Comparison of ENCODE assay signal across 14 mouse cellular contexts in genomic region chr13:9684153-9684923, GRCm38 (mm10).
DNase-seq lines count a peak whose midpoint lies in the region; ATAC-seq and TF ChIP-seq lines count a peak whose summit lies in the region.
"Had no signal": no experiment of that assay in that cellular context is flagged by ENCODE, and none has a peak within 500 bp of the region (broad histone marks: within the 10 kb centered on the region; RNA-seq: fewer than 3 reads in every experiment).

No protein-coding gene starts in this region.

- peaks cover 56% of the 10 kb centered on the region for H3K36me3 ChIP-seq in hindbrain, embryonic 15.5 days
- H3K36me3 ChIP-seq in hindbrain, embryonic 10.5 days = peaks cover 84% of the 10 kb centered on the region

- no peak overlapping the region for H3K4me3 ChIP-seq in hindbrain, embryonic 15.5 days
- no peak overlapping the region for H3K4me3 ChIP-seq in hindbrain, embryonic 10.5 days
- no peak overlapping the region for H3K4me3 ChIP-seq in cerebellum, adult 2 months (replicated peaks; ENCODE audit: insufficient read depth, low read depth, low read length)
- no peak overlapping the region for H3K4me3 ChIP-seq in layer of hippocampus, adult 2 months
- H3K4me3 ChIP-seq: forebrain, embryonic 12.5 days; gastrocnemius, adult 2 months; left cerebral cortex, adult 2 months; limb, embryonic 13.5 days; liver, embryonic 15.5 days had no signal

- no peak for ATAC-seq in hindbrain, embryonic 15.5 days (ENCODE audit: low FRiP score, low read depth)

- no peak for DNase-seq in hindbrain, embryonic 10.5 days (ENCODE audit: low spot score)
- DNase-seq in brain, embryonic 14.5 days (ENCODE audit: low read depth) = peak; percentile 36
- peak; percentile 59 to 78 for DNase-seq in cerebellum, adult 2 months
- peak; percentile 43 to 57 for DNase-seq in layer of hippocampus, adult 2 months (ENCODE audit: low spot score in 2 of 2)
- no peak for DNase-seq in urinary bladder, adult 2 months (ENCODE audit: low spot score)
- no peak for DNase-seq in right cerebral cortex, postnatal 4 days
- no peak for DNase-seq in left cerebral cortex, adult 9 months (ENCODE audit: low spot score in 2 of 2)
- DNase-seq: gastrocnemius, adult 2 months; lung, postnatal 36 days had no signal

- TF ChIP-seq POLR2A in brain, embryonic 14.5 days (IDR thresholded peaks at IDR 0.05; ENCODE audit: borderline replicate concordance, extremely low read depth, insufficient read depth, insufficient read length, poor library complexity, severe bottlenecking) = no peak
- no peak for TF ChIP-seq POLR2A in cerebellum, adult 2 months (IDR thresholded peaks at IDR 0.05; ENCODE audit: borderline replicate concordance, insufficient read depth, low read length)

- no peaks in the 10 kb centered on the region for H3K4me1 ChIP-seq in hindbrain, embryonic 15.5 days (replicated peaks)
- H3K4me1 ChIP-seq in hindbrain, embryonic 10.5 days (replicated peaks) = no peaks in the 10 kb centered on the region
- peaks cover 15% of the 10 kb centered on the region for H3K4me1 ChIP-seq in cerebellum, adult 2 months (ENCODE audit: control insufficient read depth, insufficient read depth, low read length)
- H3K4me1 ChIP-seq: forebrain, embryonic 12.5 days; limb, embryonic 13.5 days; liver, embryonic 15.5 days had no signal

- no peak overlapping the region for H3K4me2 ChIP-seq in hindbrain, embryonic 15.5 days
- H3K4me2 ChIP-seq: forebrain, embryonic 12.5 days; limb, embryonic 13.5 days; liver, embryonic 15.5 days had no signal

- no peak overlapping the region for H3K9ac ChIP-seq in hindbrain, embryonic 15.5 days
- H3K9ac ChIP-seq: forebrain, embryonic 12.5 days; limb, embryonic 13.5 days; liver, embryonic 15.5 days had no signal

- WGBS in hindbrain, embryonic 15.5 days = 88% methylated on average over 11 of the region's 11 CpGs
- 96% methylated on average over 11 of the region's 11 CpGs for WGBS in hindbrain, embryonic 10.5 days
- WGBS in cerebellum, adult 2 months = 29% methylated on average over 11 of the region's 11 CpGs

- no peak for TF ChIP-seq CTCF in brain, embryonic 14.5 days (IDR thresholded peaks at IDR 0.05; ENCODE audit: borderline replicate concordance, extremely low read depth, insufficient read depth, insufficient read length)
- no peak for TF ChIP-seq CTCF in cerebellum, adult 2 months (IDR thresholded peaks at IDR 0.05; ENCODE audit: borderline replicate concordance, insufficient read depth, low read depth, low read length)
- no peak for TF ChIP-seq CTCF in layer of hippocampus, adult 2 months (conservative IDR thresholded peaks at IDR 0.05)

- H3K27ac ChIP-seq in hindbrain, embryonic 15.5 days (replicated peaks) = 0 out of 2 replicates have a peak overlapping the region, but pooled peaks have one; percentile 14
- no peak overlapping the region for H3K27ac ChIP-seq in hindbrain, embryonic 10.5 days
- H3K27ac ChIP-seq in cerebellum, adult 2 months (ENCODE audit: insufficient read depth, low read length) = no peak overlapping the region; the same call in 1 of the 2 replicates
- peak overlapping the region; percentile 77 for H3K27ac ChIP-seq in layer of hippocampus, adult 2 months
- H3K27ac ChIP-seq: forebrain, embryonic 12.5 days; gastrocnemius, adult 2 months; left cerebral cortex, adult 2 months; limb, embryonic 13.5 days; liver, embryonic 15.5 days had no signal

- no peaks in the 10 kb centered on the region for H3K27me3 ChIP-seq in hindbrain, embryonic 15.5 days
- no peaks in the 10 kb centered on the region for H3K27me3 ChIP-seq in hindbrain, embryonic 10.5 days (ENCODE audit: insufficient read depth, poor library complexity, severe bottlenecking)
- H3K27me3 ChIP-seq in cerebellum, adult 2 months (ENCODE audit: control insufficient read depth, insufficient read depth, low read length) = no peaks in the 10 kb centered on the region
- H3K27me3 ChIP-seq: forebrain, embryonic 12.5 days; limb, embryonic 13.5 days; liver, embryonic 15.5 days had no signal

- no peaks in the 10 kb centered on the region for H3K9me3 ChIP-seq in hindbrain, embryonic 15.5 days
- no peaks in the 10 kb centered on the region for H3K9me3 ChIP-seq in hindbrain, embryonic 10.5 days
- H3K9me3 ChIP-seq: forebrain, embryonic 12.5 days; limb, embryonic 13.5 days; liver, embryonic 15.5 days had no signal

Comparison
In these comparisons a context has a peak if more than half of its experiments do, and no peak if none do; other contexts are left out.
1. H3K27ac ChIP-seq: peak in hindbrain, embryonic 15.5 days (single experiment) and layer of hippocampus, adult 2 months (single experiment); none in hindbrain, embryonic 10.5 days (single experiment) and cerebellum, adult 2 months (single experiment).
2. DNase-seq: peak in brain, embryonic 14.5 days (single experiment), cerebellum, adult 2 months (2 of 2) and layer of hippocampus, adult 2 months (2 of 2); none in hindbrain, embryonic 10.5 days (single experiment), urinary bladder, adult 2 months (single experiment), right cerebral cortex, postnatal 4 days (single experiment) and left cerebral cortex, adult 9 months (0 of 2).